Mouse (Mus musculus) bone marrow macrophage, adult 2 months (primary cell): ENCODE data around the gene Zfr. TPM values are rescaled to one million over a fixed set of nuclear protein-coding genes. Genes with fewer than 3 reads are reported as not detected.
"Not testable (repeated sequence)": the region's sequence is repeated elsewhere in the genome, so short reads cannot be mapped to it uniquely, and the experiment has no call there.

Source experiments
- H3K27ac ChIP-seq: 2 replicates; pipeline ENCODE4 v1.5.1; 2012; ENCODE audit warnings: low read depth, low read length; ENCODE audit not compliant: insufficient read depth
- H3K4me1 ChIP-seq: 2 replicates; pipeline ENCODE4 v1.6.1; 2012; ENCODE audit warnings: low read length; ENCODE audit not compliant: control insufficient read depth, insufficient read depth
- H3K4me3 ChIP-seq: 2 replicates; pipeline ENCODE4 v1.5.1; 2012; ENCODE audit warnings: mild to moderate bottlenecking, low read length, moderate library complexity; ENCODE audit not compliant: insufficient read depth
- CTCF ChIP-seq: IDR thresholded peaks from 2 replicates; pipeline ENCODE4 v1.5.1; 2012; ENCODE audit warnings: low read depth, mild to moderate bottlenecking, low read length, moderate library complexity
- POLR2A ChIP-seq: IDR thresholded peaks from 2 replicates; pipeline ENCODE4 v1.6.1; 2012; ENCODE audit warnings: mild to moderate bottlenecking, low read depth, low read length, borderline replicate concordance
- polyA plus RNA-seq: library from polyadenylated mRNA; stranded (reverse); fragments of >200 nt; gene quantifications from 2 replicates; pipeline ENCODE4 v1.2.4, GENCODE M21; 2012; ENCODE audit not compliant: missing spikeins, insufficient read depth, insufficient read length

Gene Zfr
- polyA plus RNA-seq, 1 experiment: 60.8 TPM

- Histone ChIP-seq H3K4me3 (no peak overlapping the region), H3K27ac (no peak overlapping the region), H3K4me1 (peaks cover 57% of the 10 kb centered on the region)
- no peak for TF ChIP-seq POLR2A
- TF ChIP-seq CTCF: no peak
These were observed 97.7 kb downstream of the Zfr start for GRCm38 (mm10) chr15:12215415-12215718.

GRCm38 (mm10) chr15:12216119-12216518, 98.5 kb downstream of the Zfr start:
- TF ChIP-seq POLR2A (no peak), CTCF (no peak)
- H3K4me3 ChIP-seq: no peak overlapping the region
- H3K4me1 ChIP-seq: peaks cover 51% of the 10 kb centered on the region
- H3K27ac ChIP-seq: no peak overlapping the region

- H3K4me1 ChIP-seq: peaks cover 48% of the 10 kb centered on the region
- no peak for TF ChIP-seq CTCF
- TF ChIP-seq POLR2A: no peak
- no peak overlapping the region for H3K27ac ChIP-seq
- no peak overlapping the region for H3K4me3 ChIP-seq
These were observed 99.2 kb downstream of the Zfr start for GRCm38 (mm10) chr15:12216798-12217197.

- H3K4me3 ChIP-seq, H3K27ac ChIP-seq: not testable (repeated sequence)
- H3K4me1 ChIP-seq: peaks cover 47% of the 10 kb centered on the region
These were observed 99.7 kb downstream of the Zfr start for GRCm38 (mm10) chr15:12217332-12217731.

- no peak overlapping the region for H3K27ac ChIP-seq
- TF ChIP-seq POLR2A (no peak), CTCF (no peak)
- peaks cover 45% of the 10 kb centered on the region for H3K4me1 ChIP-seq
- H3K4me3 ChIP-seq: no peak overlapping the region
These were observed 100.2 kb downstream of the Zfr start for GRCm38 (mm10) chr15:12217849-12218248.

GRCm38 (mm10) chr15:12218583-12219382, 101.2 kb downstream of the Zfr start:
- Histone ChIP-seq H3K4me3 (no peak overlapping the region), H3K4me1 (peaks cover 36% of the 10 kb centered on the region)

GRCm38 (mm10) chr15:12221131-12221530, 103.5 kb downstream of the Zfr start:
- H3K27ac ChIP-seq: no peak overlapping the region
- H3K4me3 ChIP-seq: no peak overlapping the region
- peaks cover 16% of the 10 kb centered on the region for H3K4me1 ChIP-seq
- TF ChIP-seq POLR2A (no peak), CTCF (no peak)

More at GRCm38 (mm10) chr15:12218583-12219382, 101.2 kb downstream of the Zfr start:
- TF ChIP-seq CTCF (no peak), POLR2A (no peak)
- H3K27ac ChIP-seq: no peak overlapping the region

GRCm38 (mm10) chr15:12222564-12223302, 105.1 kb downstream of the Zfr start:
- H3K4me3 ChIP-seq: no peak overlapping the region
- TF ChIP-seq POLR2A: no peak
- TF ChIP-seq CTCF: no peak
- no peak overlapping the region for H3K27ac ChIP-seq
- peaks cover 11% of the 10 kb centered on the region for H3K4me1 ChIP-seq

- Histone ChIP-seq H3K4me1 (peaks cover 9% of the 10 kb centered on the region), H3K4me3 (no peak overlapping the region), H3K27ac (no peak overlapping the region)
- TF ChIP-seq POLR2A (no peak), CTCF (no peak)
These were observed 105.8 kb downstream of the Zfr start for GRCm38 (mm10) chr15:12223393-12223792.

GRCm38 (mm10) chr15:12224239-12224638, 106.6 kb downstream of the Zfr start:
- H3K4me3 ChIP-seq: no peak overlapping the region
- no peak overlapping the region for H3K27ac ChIP-seq
- peaks cover 9% of the 10 kb centered on the region for H3K4me1 ChIP-seq
- no peak for TF ChIP-seq CTCF
- no peak for TF ChIP-seq POLR2A
